Mouse (Mus musculus): Measurements from ENCODE around the gene Myo1e. TPM values are rescaled to one million over a fixed set of nuclear protein-coding genes. Genes with fewer than 3 reads are reported as not detected.

The Myo1e gene
- polyA plus RNA-seq, 1 experiment from 2014 or later, result 7.5 TPM

- Histone ChIP-seq H3K9me3 (ENCODE audit: control insufficient read depth, low read length) (no peaks in the 10 kb centered on the region), H3K27me3 (replicated peaks; ENCODE audit: control insufficient read depth, insufficient read depth, low read length) (no peaks in the 10 kb centered on the region), H3K4me1 (ENCODE audit: control insufficient read depth, insufficient read depth, low read depth, low read length) (no peaks in the 10 kb centered on the region), H3K36me3 (ENCODE audit: control insufficient read depth, insufficient read depth, low read length) (no peaks in the 10 kb centered on the region), H3K27ac (ENCODE audit: low read depth, low read length) (no peak overlapping the region), H3K4me2 (ENCODE audit: low read length) (no peak overlapping the region), H3K4me3 (ENCODE audit: low read length) (no peak overlapping the region), H3K9ac (ENCODE audit: low read depth, low read length) (no peak overlapping the region)
- WGBS, result 83% methylated on average over 7 of the region's 7 CpGs
- no peak for ATAC-seq
Measured at GRCm38 (mm10) chr9:70379502-70380467, 172.6 kb downstream of the Myo1e start.

GRCm38 (mm10) chr9:70382091-70382490 is 174.9 kb downstream of the Myo1e start:
- Histone ChIP-seq H3K4me3 (ENCODE audit: low read length) (no peak overlapping the region), H3K9me3 (ENCODE audit: control insufficient read depth, low read length) (no peaks in the 10 kb centered on the region), H3K4me1 (ENCODE audit: control insufficient read depth, insufficient read depth, low read depth, low read length) (no peaks in the 10 kb centered on the region), H3K36me3 (ENCODE audit: control insufficient read depth, insufficient read depth, low read length) (no peaks in the 10 kb centered on the region), H3K4me2 (ENCODE audit: low read length) (no peak overlapping the region), H3K27me3 (replicated peaks; ENCODE audit: control insufficient read depth, insufficient read depth, low read length) (no peaks in the 10 kb centered on the region), H3K9ac (ENCODE audit: low read depth, low read length) (no peak overlapping the region), H3K27ac (ENCODE audit: low read depth, low read length) (no peak overlapping the region; the same call in 1 of the 2 replicates)
- WGBS, result 79% methylated on average over 12 of the region's 12 CpGs
- no peak for ATAC-seq

- Histone ChIP-seq H3K9ac (ENCODE audit: low read depth, low read length) (no peak overlapping the region), H3K4me1 (ENCODE audit: control insufficient read depth, insufficient read depth, low read depth, low read length) (no peaks in the 10 kb centered on the region), H3K9me3 (ENCODE audit: control insufficient read depth, low read length) (no peaks in the 10 kb centered on the region), H3K27me3 (replicated peaks; ENCODE audit: control insufficient read depth, insufficient read depth, low read length) (no peaks in the 10 kb centered on the region), H3K27ac (ENCODE audit: low read depth, low read length) (no peak overlapping the region), H3K4me2 (ENCODE audit: low read length) (no peak overlapping the region), H3K36me3 (ENCODE audit: control insufficient read depth, insufficient read depth, low read length) (no peaks in the 10 kb centered on the region), H3K4me3 (ENCODE audit: low read length) (no peak overlapping the region)
- no peak for ATAC-seq
- 68% methylated on average over 10 of the region's 10 CpGs for WGBS
Measured at GRCm38 (mm10) chr9:70383750-70384149, 176.6 kb downstream of the Myo1e start.

- no peak overlapping the region for H3K4me2 ChIP-seq (ENCODE audit: low read length)
- no peak overlapping the region for H3K4me3 ChIP-seq (ENCODE audit: low read length)
- H3K36me3 ChIP-seq (ENCODE audit: control insufficient read depth, insufficient read depth, low read length), result no peaks in the 10 kb centered on the region
- WGBS, result 96% methylated on average over 4 of the region's 4 CpGs
- no peaks in the 10 kb centered on the region for H3K9me3 ChIP-seq (ENCODE audit: control insufficient read depth, low read length)
- no peaks in the 10 kb centered on the region for H3K27me3 ChIP-seq (replicated peaks; ENCODE audit: control insufficient read depth, insufficient read depth, low read length)
- no peak overlapping the region for H3K9ac ChIP-seq (ENCODE audit: low read depth, low read length)
- H3K4me1 ChIP-seq (ENCODE audit: control insufficient read depth, insufficient read depth, low read depth, low read length), result no peaks in the 10 kb centered on the region
- no peak overlapping the region for H3K27ac ChIP-seq (ENCODE audit: low read depth, low read length)
- no peak for ATAC-seq
Measured at GRCm38 (mm10) chr9:70384494-70384893, 177.3 kb downstream of the Myo1e start.

GRCm38 (mm10) chr9:70384958-70385728 is 178.0 kb downstream of the Myo1e start:
- H3K4me3 ChIP-seq (ENCODE audit: low read length), result no peak overlapping the region
- H3K27ac ChIP-seq (ENCODE audit: low read depth, low read length), result no peak overlapping the region
- no peaks in the 10 kb centered on the region for H3K4me1 ChIP-seq (ENCODE audit: control insufficient read depth, insufficient read depth, low read depth, low read length)
- no peak overlapping the region for H3K9ac ChIP-seq (ENCODE audit: low read depth, low read length)
- H3K27me3 ChIP-seq (replicated peaks; ENCODE audit: control insufficient read depth, insufficient read depth, low read length), result no peaks in the 10 kb centered on the region
- H3K9me3 ChIP-seq (ENCODE audit: control insufficient read depth, low read length), result no peaks in the 10 kb centered on the region
- H3K36me3 ChIP-seq (ENCODE audit: control insufficient read depth, insufficient read depth, low read length), result no peaks in the 10 kb centered on the region
- no peak overlapping the region for H3K4me2 ChIP-seq (ENCODE audit: low read length)
- ATAC-seq, result no peak
- 93% methylated on average over 18 of the region's 18 CpGs for WGBS

- 89% methylated on average over 4 of the region's 4 CpGs for WGBS
Measured at GRCm38 (mm10) chr9:70387410-70388119, 180.4 kb downstream of the Myo1e start.

GRCm38 (mm10) chr9:70389548-70389947 is 182.4 kb downstream of the Myo1e start:
- WGBS, result 81% methylated on average over 3 of the region's 3 CpGs
- ATAC-seq, result no peak
- H3K36me3 ChIP-seq (ENCODE audit: control insufficient read depth, insufficient read depth, low read length), result no peaks in the 10 kb centered on the region
- H3K4me3 ChIP-seq (ENCODE audit: low read length), result no peak overlapping the region
- H3K27me3 ChIP-seq (replicated peaks; ENCODE audit: control insufficient read depth, insufficient read depth, low read length), result no peaks in the 10 kb centered on the region
- H3K4me2 ChIP-seq (ENCODE audit: low read length), result no peak overlapping the region
- H3K9ac ChIP-seq (ENCODE audit: low read depth, low read length), result no peak overlapping the region
- no peak overlapping the region for H3K27ac ChIP-seq (ENCODE audit: low read depth, low read length)
- H3K9me3 ChIP-seq (ENCODE audit: control insufficient read depth, low read length), result no peaks in the 10 kb centered on the region
- H3K4me1 ChIP-seq (ENCODE audit: control insufficient read depth, insufficient read depth, low read depth, low read length), result no peaks in the 10 kb centered on the region

More at GRCm38 (mm10) chr9:70387410-70388119, 180.4 kb downstream of the Myo1e start:
- Histone ChIP-seq H3K27me3 (replicated peaks; ENCODE audit: control insufficient read depth, insufficient read depth, low read length) (no peaks in the 10 kb centered on the region), H3K9me3 (ENCODE audit: control insufficient read depth, low read length) (no peaks in the 10 kb centered on the region), H3K36me3 (ENCODE audit: control insufficient read depth, insufficient read depth, low read length) (no peaks in the 10 kb centered on the region), H3K27ac (ENCODE audit: low read depth, low read length) (no peak overlapping the region), H3K4me2 (ENCODE audit: low read length) (no peak overlapping the region), H3K4me1 (ENCODE audit: control insufficient read depth, insufficient read depth, low read depth, low read length) (no peaks in the 10 kb centered on the region), H3K9ac (ENCODE audit: low read depth, low read length) (no peak overlapping the region), H3K4me3 (ENCODE audit: low read length) (no peak overlapping the region)
- no peak for ATAC-seq

GRCm38 (mm10) chr9:70391042-70391441 is 183.9 kb downstream of the Myo1e start:
- Histone ChIP-seq H3K9ac (ENCODE audit: low read depth, low read length) (no peak overlapping the region), H3K4me1 (ENCODE audit: control insufficient read depth, insufficient read depth, low read depth, low read length) (no peaks in the 10 kb centered on the region), H3K27ac (ENCODE audit: low read depth, low read length) (no peak overlapping the region), H3K4me3 (ENCODE audit: low read length) (no peak overlapping the region), H3K36me3 (ENCODE audit: control insufficient read depth, insufficient read depth, low read length) (no peaks in the 10 kb centered on the region), H3K27me3 (replicated peaks; ENCODE audit: control insufficient read depth, insufficient read depth, low read length) (no peaks in the 10 kb centered on the region), H3K4me2 (ENCODE audit: low read length) (no peak overlapping the region), H3K9me3 (ENCODE audit: control insufficient read depth, low read length) (no peaks in the 10 kb centered on the region)
- no peak for ATAC-seq
- WGBS, result 86% methylated on average over 5 of the region's 5 CpGs

Data from hindbrain, embryonic 16.5 days (tissue).